Mouse (Mus musculus) kidney, adult 11 months (tissue): ENCODE measurements around the gene Slc25a27.

Experiments used
- DNase-seq: peaks from one replicate; pipeline ENCODE4 v3.0.0; 2022

Slc25a27 gene

GRCm38 (mm10) chr17:43645136-43645535, 21.9 kb downstream of the Slc25a27 start:
- no peak for DNase-seq

- DNase-seq, result no peak
Measured at GRCm38 (mm10) chr17:43644375-43644774, 22.6 kb downstream of the Slc25a27 start.

DNA sequence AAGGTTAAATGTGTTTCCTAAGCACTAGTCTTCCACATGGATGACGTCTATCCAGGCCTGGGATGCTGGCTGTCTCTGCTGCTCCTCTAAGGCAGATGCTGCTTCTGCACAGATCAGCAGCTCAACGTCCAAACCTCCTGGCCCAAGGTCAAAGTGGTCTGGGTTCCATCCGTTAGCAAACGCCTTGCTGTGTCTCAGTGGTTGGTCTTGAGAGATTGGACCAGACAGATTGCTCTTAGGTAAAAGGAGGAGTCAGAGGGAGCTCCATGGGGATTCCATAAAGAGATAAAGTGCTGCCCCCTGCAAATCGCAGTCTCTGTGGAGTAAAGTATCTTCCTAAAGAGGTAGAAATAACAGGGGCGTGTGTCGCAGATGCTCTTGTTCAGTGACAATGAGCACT, 23.8 kb downstream of the Slc25a27 start:
- no peak for DNase-seq

GRCm38 (mm10) chr17:43640825-43641224, 26.2 kb downstream of the Slc25a27 start:
- DNase-seq, result no peak

DNA sequence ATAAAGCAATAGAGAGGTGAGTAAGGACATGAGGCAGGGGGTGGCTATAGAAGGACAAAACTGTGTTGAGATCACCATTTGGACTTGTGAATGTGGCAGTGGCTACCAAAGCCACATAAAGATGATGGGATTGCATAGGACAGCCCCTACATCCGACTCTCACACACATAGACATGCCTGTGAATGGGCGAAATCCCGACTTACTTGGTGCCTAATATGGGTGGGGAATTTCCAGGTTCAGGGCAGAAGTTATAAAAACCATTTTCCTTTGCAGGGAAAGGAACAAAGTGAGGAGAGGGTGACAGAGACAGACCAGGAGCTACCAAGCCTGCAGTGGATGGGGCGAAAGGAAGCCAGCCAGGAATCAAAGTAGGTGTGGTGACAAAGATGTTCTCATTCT, 29.9 kb downstream of the Slc25a27 start:
- DNase-seq, result no peak

- DNase-seq, result no peak
Measured at GRCm38 (mm10) chr17:43630427-43630760, 36.6 kb downstream of the Slc25a27 start.

DNA sequence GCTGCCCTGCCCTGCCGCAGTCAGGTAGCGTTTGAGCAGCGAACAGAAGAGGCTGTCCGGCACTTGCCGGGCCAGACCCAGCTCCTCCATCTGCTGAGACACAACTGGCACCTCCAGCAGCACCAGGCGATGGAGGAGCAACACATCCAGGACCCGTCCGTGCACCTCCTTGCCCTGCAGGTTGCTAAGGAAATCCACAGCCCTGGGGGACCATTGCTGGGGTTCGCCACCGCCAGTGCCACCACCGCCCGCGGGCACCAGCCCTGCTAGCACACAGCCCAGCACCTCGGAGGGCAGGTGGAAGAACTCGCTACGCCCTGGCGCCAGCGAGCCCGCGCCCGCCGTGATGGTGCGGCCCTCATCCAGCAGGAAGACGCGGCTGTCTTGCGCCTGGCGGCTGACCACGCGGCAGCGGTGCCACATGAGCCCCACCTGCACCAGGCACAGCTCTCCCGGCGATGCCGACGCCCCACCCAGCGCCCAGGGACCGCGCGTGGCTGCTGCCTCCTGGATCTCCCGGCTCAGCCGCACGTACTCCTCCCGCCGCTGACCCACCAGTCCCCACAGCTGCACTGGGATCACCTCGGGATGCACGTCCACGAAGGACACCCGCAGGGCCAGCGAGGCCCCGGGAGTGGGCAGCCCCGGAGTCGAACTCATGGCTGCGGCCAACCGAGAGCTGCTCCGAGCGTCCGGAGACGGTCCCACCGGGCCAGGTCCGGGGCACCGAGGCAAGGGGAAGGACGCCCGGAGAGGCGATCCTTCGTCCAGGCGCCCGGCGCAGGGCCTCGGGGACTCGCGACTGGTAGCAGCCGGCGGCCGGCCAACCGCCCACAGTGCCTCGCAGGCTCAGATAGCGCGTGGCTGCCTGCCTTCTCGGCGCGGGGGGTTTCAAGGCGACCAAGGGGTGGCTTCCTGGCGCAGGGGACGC, 37.3 kb downstream of the Slc25a27 start, which contains the start of gene Tdrd6:
Gene Tdrd6 (minus strand): TSS at position 804 of the 931 bp plus-strand sequence.
- DNase-seq, result no peak

DNA sequence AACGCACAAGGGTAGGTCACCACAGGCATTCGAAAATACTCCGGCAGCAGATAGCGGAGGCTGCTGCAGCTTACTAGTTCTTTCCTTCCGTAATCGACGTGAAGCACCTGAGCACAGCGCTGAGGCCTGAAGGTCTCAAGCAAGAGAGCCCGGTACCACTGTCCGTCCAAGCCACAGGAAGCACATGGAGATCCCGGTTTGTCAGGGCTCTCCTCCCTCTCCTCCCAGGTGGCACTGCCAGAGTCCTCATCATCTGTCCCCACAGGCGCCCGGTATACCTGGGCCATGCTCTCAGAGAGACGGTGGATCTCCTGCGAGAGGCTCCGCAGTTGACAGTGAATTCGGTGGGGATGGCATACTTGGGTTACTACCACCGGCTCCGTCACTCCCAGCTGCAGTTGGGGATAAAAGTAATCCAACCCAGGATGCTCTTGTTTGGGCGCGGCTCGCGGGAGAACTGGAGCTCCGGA, 38.0 kb downstream of the Slc25a27 start:
- no peak for DNase-seq

DNA sequence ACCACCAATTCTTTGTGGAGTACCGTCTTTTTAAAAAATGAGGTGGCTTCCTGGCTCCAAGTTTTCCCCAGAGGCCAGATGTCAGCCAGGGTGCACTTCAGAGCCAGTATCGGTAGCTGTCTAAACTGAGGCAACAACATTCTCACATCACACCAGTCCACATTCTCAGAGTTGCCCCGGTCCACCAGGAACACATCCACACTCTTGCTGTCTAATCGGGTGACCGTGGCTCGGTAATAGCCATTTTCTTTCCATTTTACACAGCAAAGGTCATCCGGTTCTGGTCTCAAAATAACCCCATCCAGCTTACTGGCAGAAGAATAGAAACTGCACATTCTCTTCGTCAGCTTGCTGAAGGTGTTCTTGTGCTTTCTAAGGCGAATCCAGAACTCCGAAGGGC, 38.8 kb downstream of the Slc25a27 start:
- DNase-seq, result no peak

GRCm38 (mm10) chr17:43622076-43622475, 44.9 kb downstream of the Slc25a27 start:
- DNase-seq, result no peak

DNA sequence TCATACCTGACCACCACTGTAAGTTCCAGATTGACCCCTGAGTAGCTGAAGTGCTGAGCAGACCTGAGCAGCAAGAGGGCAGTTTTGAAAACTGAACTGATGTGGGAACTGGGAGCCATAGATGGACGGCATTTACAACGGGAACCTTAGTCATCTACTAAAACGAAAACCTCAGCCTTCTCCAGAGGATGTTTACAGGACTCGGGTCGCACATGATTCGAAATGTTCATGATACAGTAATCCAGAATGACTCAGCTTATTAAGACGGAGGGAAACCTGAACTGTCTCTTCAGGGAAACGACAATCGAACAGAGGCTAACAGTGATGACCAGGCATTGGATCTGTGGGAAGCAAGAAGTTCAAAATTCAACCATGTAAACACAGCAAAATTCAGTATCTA, 47.9 kb downstream of the Slc25a27 start:
- DNase-seq, result no peak

- DNase-seq, result no peak
Measured at GRCm38 (mm10) chr17:43612221-43612620, 54.8 kb downstream of the Slc25a27 start.

DNA sequence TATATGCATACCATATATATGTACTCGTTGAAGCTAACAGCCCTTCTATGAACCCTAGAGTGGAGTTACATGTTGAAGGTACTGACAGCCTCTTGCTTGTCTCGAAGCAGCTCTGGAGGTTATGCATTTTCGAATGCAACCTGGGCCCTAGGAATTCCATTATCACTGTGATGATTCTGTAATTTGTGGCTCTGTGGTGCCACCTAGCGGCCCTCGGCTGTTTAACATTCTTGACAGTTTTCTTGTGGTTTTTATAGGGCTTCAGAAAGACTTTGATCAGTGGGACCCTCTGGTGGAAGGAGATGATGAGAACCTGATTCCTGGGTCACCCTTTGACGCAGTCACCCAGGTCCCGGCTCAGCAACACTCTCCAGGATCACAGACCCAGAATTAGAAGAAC, 55.4 kb downstream of the Slc25a27 start:
- peak; percentile 13 for DNase-seq

DNA sequence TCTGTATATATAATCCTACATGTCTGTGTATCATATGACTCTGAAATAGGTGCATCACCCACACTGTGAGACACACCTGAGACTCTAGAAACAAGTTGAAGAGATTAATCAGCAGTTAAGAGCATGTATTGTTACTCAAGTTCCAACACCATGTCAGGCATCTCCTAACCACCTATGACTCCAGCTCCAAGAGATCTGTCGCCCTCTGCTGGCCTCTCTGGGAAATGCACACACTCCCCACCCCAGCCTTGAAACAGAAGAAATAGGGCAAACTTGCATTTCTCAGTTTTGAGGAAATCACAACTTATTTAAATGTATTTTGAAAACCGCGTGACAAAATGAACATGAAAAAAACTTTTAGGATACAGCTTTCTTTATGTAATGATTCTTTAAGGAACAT, 60.3 kb downstream of the Slc25a27 start:
- DNase-seq, result peak; percentile 60

GRCm38 (mm10) chr17:43598706-43599105, 68.3 kb downstream of the Slc25a27 start:
- DNase-seq, result no peak

- DNase-seq, result no peak
Measured at GRCm38 (mm10) chr17:43597742-43598141, 69.3 kb downstream of the Slc25a27 start.

GRCm38 (mm10) chr17:43592296-43593291, 74.4 kb downstream of the Slc25a27 start:
- DNase-seq, result no peak
